Mouse (Mus musculus) frontal cortex, postnatal 14 days (tissue): ENCODE measurements at regions not wholly inside any gene's neighbourhood (a gene's known extent, or its start where the extent isn't known, plus 50 kb on each side); places are given as distances from the start of the nearest gene placed in this dataset.
"Not testable (repeated sequence)": the region's sequence is repeated elsewhere in the genome, so short reads cannot be mapped to it uniquely, and the experiment has no call there.

Experiments used
- DNase-seq, 2 experiments: peaks; one replicate each; pipeline ENCODE4 v3.0.0; 2022; ENCODE audit warnings: low spot score in 2 of 2

GRCm38 (mm10) chr12:69524337-69525035 is 58.3 kb downstream of the Vcpkmt start:
- no peak for DNase-seq

- no peak for DNase-seq
Observed at GRCm38 (mm10) chr12:69519869-69520268, 63.0 kb downstream of the Vcpkmt start.

GRCm38 (mm10) chr12:69519028-69519427 is 63.8 kb downstream of the Vcpkmt start:
- no peak for DNase-seq

DNA sequence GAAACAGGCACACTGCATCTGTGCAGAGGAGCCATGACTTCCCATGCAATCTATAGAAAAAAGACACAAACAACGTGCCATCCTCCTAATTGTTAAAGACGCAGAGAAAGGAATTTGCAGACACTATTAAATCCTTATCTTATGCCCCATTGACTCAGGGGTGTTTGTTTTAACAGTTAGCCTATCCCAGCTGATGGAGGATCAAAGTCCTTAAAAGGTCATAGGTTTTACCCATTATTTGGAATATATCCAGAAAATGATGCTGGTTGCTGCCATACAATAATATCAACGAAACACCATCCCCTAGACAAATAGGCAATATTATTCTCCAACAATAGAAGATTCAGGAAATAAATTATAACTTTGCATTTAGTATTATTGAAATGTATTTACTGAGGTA is 65.2 kb downstream of the Vcpkmt start:
- no peak for DNase-seq

DNA sequence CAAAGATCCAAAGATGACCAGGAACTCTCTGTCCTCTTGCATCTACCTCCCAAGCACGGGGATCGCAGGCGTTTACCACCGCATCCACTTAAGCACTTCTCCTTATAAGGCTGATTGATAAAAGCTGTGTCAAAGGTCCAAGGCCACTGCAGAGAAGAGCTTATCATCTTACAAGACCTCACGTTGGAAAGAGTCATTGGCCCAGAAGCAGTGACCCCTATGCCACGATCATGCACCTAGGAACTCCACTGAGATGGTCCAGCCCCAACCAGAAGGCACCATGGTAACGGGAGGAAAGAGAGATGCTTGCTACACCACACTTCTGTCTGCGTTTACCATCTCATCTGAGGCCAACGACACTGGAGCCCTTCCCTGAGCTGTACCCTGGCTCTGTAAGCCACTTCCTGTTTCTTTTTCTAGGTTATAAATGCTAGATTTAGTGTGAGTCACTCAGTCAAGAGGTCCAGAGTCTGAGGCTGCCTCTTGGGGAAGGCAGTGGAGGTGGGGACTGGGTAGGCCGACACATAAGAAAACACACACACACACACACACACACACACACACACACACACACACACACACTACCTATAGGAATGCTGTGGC is 66.4 kb downstream of the Vcpkmt start:
- DNase-seq = no peak

- no peak for DNase-seq
Observed at GRCm38 (mm10) chr12:69515850-69516249, 67.0 kb downstream of the Vcpkmt start.

DNA sequence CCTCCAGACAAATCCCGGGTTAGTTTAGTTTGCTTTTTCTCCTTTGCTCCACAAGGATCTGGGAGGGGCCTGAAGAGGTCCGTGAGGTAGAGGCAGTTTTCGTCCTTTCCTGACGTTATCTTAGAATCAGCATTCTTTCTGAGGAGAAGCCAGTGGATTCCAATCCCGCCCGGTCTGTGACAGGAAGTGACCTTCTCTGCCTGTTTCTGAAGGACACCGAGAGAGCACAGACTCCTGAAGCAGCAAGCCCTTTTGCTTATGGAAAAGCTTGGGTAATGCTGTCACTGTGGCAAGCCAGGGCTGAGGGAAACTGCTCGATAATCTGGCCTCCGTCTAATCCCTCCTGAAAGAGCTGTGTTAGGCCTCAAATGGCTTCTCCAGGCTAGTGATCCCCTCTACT is 67.7 kb downstream of the Vcpkmt start:
- no peak for DNase-seq

- no peak for DNase-seq
Observed at GRCm38 (mm10) chr12:69513166-69513565, 69.7 kb downstream of the Vcpkmt start.

GRCm38 (mm10) chr12:69510736-69511135 is 72.1 kb downstream of the Vcpkmt start:
- no peak for DNase-seq

- not testable (repeated sequence) for DNase-seq
Observed at GRCm38 (mm10) chr12:69509180-69509579, 73.6 kb downstream of the Vcpkmt start.

- DNase-seq = no peak
Observed at GRCm38 (mm10) chr12:69507906-69508305, 74.9 kb downstream of the Vcpkmt start.

GRCm38 (mm10) chr12:69507333-69507732 is 75.5 kb downstream of the Vcpkmt start:
- no peak for DNase-seq

GRCm38 (mm10) chr12:69502706-69503070 is 80.1 kb downstream of the Vcpkmt start:
- DNase-seq = no peak

DNA sequence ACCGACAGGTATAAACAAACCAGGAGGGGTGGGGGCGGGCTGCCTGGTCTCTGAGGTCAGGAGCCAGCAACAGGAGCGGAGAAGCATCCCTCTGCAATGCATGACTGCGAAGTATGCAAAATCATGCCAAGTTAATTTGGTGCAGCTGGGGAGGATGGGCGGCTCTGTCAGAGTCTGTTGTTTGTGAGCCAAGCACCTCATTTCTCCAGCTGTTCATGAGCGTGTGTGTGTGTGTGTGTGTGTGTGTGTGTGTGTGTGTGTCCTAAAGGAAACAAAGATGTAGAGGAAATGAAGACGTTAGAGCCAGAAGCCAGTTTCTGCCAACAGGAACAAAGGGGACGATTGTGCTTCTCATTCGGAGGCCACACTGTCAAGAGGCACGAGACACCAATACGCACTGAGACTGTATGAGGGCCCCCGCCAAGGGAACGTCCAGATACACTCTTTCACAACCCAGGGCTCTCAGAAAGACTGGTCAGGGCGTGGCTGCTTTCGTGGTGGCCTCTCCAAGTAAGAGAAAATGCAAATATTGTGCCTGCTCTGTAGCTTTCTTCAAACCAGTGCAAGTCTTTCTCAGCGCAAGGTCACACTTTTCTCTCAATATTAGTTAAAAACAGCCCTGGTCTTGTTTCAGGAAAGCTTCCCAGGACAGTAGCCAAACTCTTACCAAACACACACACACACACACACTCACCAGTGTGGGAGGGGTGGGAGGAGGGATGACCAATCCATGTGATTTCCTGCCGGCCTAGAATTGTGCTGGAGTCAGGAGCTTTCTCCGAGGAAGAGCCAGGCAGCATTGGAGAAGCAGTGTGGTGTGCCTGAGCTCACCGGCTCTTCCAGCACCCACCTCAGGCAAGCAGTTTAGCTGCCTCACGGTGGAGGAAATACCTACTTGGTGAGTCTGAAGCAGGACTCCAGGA is 80.8 kb downstream of the Vcpkmt start:
- peak; percentile 35 to 64 for DNase-seq

- no peak for DNase-seq
Observed at GRCm38 (mm10) chr12:69501346-69501730, 81.5 kb downstream of the Vcpkmt start.

- no peak for DNase-seq
Observed at GRCm38 (mm10) chr12:69500600-69501345, 82.1 kb downstream of the Vcpkmt start.

DNA sequence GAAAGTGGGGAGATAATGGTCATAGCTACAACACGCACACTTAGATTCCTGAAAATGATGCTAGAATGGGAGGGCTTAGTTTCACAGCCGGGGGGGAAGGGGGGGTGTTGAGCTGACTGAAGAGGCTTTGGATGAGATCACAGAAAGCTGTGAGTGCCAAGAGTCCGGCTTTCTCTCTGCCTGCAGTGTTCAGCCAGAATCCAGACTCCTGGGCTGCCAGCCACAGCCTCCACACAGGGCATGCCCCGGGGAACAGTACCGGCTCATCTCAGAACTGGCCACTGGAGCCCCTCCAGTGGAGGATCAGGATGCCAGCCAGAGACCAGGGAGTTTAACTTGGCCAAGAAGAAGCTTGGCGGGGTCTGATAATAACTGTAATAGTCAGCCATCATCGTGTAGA is 85.7 kb downstream of the Vcpkmt start:
- DNase-seq = peak; percentile 32 to 45

DNA sequence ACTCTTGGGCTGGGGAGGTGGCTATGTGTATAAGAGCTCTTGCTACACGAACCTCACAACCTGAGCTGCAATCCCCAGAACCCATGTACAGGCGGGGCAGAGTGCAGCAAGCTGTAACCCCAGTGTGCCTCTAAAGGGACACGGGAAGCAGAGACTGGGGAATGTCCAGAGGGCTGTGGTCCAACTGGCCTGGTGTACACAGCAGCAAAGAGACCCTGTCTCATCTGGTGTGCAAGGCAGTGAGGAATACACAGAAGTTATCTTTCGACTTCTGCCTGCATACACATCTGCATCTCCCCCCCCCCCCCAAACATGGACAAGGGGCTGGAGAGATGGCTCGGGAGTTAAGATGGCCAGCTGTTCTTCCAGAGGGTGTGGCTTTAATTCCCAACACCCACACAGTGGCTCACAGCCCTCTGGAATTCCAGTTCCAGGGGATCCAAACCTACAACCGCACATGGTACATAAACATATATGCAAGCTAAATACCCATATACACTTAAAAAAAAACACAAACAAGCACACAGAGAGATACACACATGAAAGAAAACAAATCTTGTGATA is 86.4 kb downstream of the Vcpkmt start:
- no peak for DNase-seq

DNA sequence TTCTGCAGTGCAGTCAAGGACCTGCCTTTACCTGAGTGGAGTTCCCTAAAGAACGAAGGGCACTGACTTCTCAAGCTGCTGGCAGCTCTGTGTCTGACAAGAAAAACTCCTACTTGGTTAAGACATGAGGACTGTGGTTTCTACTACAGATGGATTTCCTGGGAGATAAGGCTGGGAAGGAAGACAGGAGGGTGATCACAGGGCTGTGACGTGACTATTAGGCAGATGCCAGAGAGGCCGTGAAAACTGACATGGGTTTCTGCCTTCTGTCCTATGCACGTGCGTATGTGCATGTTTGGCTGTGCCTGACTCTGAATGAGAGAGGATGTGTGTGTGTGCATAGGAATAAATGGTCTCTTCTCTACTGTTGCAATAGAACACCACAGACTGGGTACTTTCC is 87.1 kb downstream of the Vcpkmt start:
- no peak for DNase-seq

GRCm38 (mm10) chr12:69494648-69495047 is 88.2 kb downstream of the Vcpkmt start:
- no peak for DNase-seq

- no peak for DNase-seq
Observed at GRCm38 (mm10) chr12:69489686-69490085, 93.1 kb downstream of the Vcpkmt start.

DNA sequence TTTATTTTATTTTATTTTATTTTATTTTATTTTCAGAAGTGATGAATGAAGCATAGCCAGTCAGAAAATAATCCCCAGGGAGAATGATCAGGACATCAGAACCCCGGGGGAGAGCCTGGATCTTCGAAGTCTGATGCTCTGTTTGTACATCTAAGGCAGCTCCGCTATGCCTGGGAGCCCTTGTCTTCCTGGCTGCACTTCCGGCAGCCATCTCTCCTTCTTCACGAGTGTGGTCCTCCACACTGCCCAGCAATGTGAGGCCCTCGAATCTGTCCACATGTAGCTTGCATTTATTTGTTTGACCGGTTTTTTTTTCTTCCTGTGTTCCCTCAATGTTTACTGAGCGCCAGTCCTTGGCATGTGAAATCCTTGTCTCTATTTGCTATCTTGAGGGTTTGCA is 95.9 kb downstream of the Vcpkmt start:
- no peak for DNase-seq
